ENCODE assay signal across 11 mouse cellular contexts in the genomic region with DNA sequence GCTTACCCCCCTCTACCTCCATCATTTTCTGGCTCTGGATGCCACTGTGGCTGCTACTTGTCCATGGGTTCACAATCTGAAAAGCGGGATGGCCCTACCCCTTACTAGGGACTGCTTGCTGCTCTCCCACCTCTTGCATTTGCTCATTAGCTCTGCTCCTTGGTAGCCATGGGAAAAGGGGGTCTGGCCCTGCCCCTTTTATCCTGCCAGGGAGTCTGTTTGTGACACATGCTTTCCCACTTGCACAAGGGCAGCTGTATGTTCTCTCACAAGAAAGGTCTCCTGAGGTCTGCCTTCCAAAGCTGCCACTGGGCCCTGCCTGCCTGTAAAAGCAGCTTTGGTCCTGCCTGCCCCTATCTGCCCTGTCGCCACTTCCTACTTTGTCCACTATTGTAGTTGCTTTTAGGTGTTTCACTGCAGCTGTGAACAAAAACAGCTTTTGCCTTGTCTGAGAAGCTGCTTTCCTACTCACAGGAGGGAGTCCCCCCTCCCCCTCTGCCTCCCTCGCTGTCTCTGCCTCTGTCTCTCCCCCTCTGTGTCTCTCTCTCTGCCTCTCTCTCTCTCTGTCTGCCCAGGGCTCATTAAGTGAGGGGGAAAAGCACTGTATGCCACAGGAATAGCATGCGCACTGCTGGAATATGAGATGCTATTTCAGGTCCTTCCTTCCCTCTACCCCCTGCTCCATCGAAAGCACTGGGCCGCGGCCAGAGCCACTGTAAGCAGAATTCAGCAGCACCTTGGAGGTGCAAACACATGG. TPM values are rescaled to one million over a fixed set of nuclear protein-coding genes. Genes with fewer than 3 reads are reported as not detected.
A peak's percentile ranks its signal among the peaks of the same experiment; 100 is the strongest.
DNase-seq lines count a peak whose midpoint lies in the region; ATAC-seq and TF ChIP-seq lines count a peak whose summit lies in the region.
"Had no signal": no experiment of that assay in that cellular context is flagged by ENCODE, and none has a peak within 500 bp of the region (broad histone marks: within the 10 kb centered on the region; RNA-seq: fewer than 3 reads in every experiment).

No protein-coding gene starts in this region.

- H3K36me3 ChIP-seq in ES-E14 (ENCODE audit: control insufficient read depth, insufficient read depth, low read length, poor library complexity, severe bottlenecking) = no peaks in the 10 kb centered on the region
- no peaks in the 10 kb centered on the region for H3K36me3 ChIP-seq in embryonic facial prominence, embryonic 11.5 days (replicated peaks; ENCODE audit: control insufficient read depth, insufficient read depth, low read depth, low read length)
- no peaks in the 10 kb centered on the region for H3K36me3 ChIP-seq in hindbrain, postnatal 0 days (ENCODE audit: insufficient read depth, low read length)
- no peaks in the 10 kb centered on the region for H3K36me3 ChIP-seq in midbrain, postnatal 0 days (ENCODE audit: insufficient read depth, low read length)
- H3K36me3 ChIP-seq: G1E had no signal

- H3K9me3 ChIP-seq in ES-E14 (ENCODE audit: control insufficient read depth, insufficient read depth, low read depth, low read length) = no peaks in the 10 kb centered on the region
- no peaks in the 10 kb centered on the region for H3K9me3 ChIP-seq in embryonic facial prominence, embryonic 11.5 days (replicated peaks; ENCODE audit: control insufficient read depth, low read length)
- no peaks in the 10 kb centered on the region for H3K9me3 ChIP-seq in hindbrain, postnatal 0 days (ENCODE audit: low read length)
- no peaks in the 10 kb centered on the region for H3K9me3 ChIP-seq in midbrain, postnatal 0 days (ENCODE audit: low read length)
- H3K9me3 ChIP-seq: G1E had no signal

- H3K4me1 ChIP-seq in ES-E14 (ENCODE audit: control insufficient read depth in 2 of 2, insufficient read depth in 2 of 2, low read length in 2 of 2, poor library complexity in 1 of 2) = peaks cover 3 to 9% of the 10 kb centered on the region in 2 experiments; a peak in 2 of 4 replicates
- no peaks in the 10 kb centered on the region for H3K4me1 ChIP-seq in embryonic facial prominence, embryonic 11.5 days (ENCODE audit: control insufficient read depth, insufficient read depth, low read length)
- no peaks in the 10 kb centered on the region for H3K4me1 ChIP-seq in hindbrain, postnatal 0 days (ENCODE audit: insufficient read depth, low read length)
- H3K4me1 ChIP-seq in midbrain, postnatal 0 days (ENCODE audit: insufficient read depth, low read length) = peaks cover 9% of the 10 kb centered on the region

- H3K27me3 ChIP-seq in embryonic facial prominence, embryonic 11.5 days (ENCODE audit: control insufficient read depth, insufficient read depth, low read length) = no peaks in the 10 kb centered on the region
- no peaks in the 10 kb centered on the region for H3K27me3 ChIP-seq in hindbrain, postnatal 0 days (ENCODE audit: insufficient read depth, low read length)
- H3K27me3 ChIP-seq in midbrain, postnatal 0 days (ENCODE audit: insufficient read depth, low read length) = no peaks in the 10 kb centered on the region

- no peak for TF ChIP-seq CTCF in hindbrain, postnatal 0 days (IDR thresholded peaks at IDR 0.05; ENCODE audit: low read depth)
- no peak for TF ChIP-seq CTCF in midbrain, postnatal 0 days (IDR thresholded peaks at IDR 0.05)

- WGBS in embryonic facial prominence, embryonic 11.5 days = 39% methylated on average over 7 of the region's 7 CpGs
- WGBS in hindbrain, postnatal 0 days = 24% methylated on average over 7 of the region's 7 CpGs
- WGBS in midbrain, postnatal 0 days = 29% methylated on average over 7 of the region's 7 CpGs

- H3K9ac ChIP-seq in ES-E14 (ENCODE audit: insufficient read depth, low read depth, low read length, poor library complexity, severe bottlenecking) = no peak overlapping the region
- H3K9ac ChIP-seq in embryonic facial prominence, embryonic 11.5 days (replicated peaks; ENCODE audit: low read length) = no peak overlapping the region
- H3K9ac ChIP-seq in hindbrain, postnatal 0 days (replicated peaks; ENCODE audit: low read length) = no peak overlapping the region
- H3K9ac ChIP-seq in midbrain, postnatal 0 days (replicated peaks; ENCODE audit: low read length, poor library complexity, severe bottlenecking) = no peak overlapping the region

- in situ Hi-C loops in ES-E14 (cut with MboI; ENCODE audit: low sequenced_read_pairs in 2 of 2, unreplicated experiment in 2 of 2) = no loop called here

- no peak overlapping the region; a peak in 1 of 4 replicates for H3K4me3 ChIP-seq in ES-E14 (ENCODE audit: insufficient read depth in 1 of 2, low read depth in 1 of 2, low read length in 2 of 2, poor library complexity in 1 of 2, severe bottlenecking in 1 of 2)
- no peak overlapping the region for H3K4me3 ChIP-seq in embryonic facial prominence, embryonic 11.5 days (ENCODE audit: low read depth, low read length)
- no peak overlapping the region for H3K4me3 ChIP-seq in hindbrain, postnatal 0 days (ENCODE audit: low read length)
- no peak overlapping the region for H3K4me3 ChIP-seq in midbrain, postnatal 0 days (ENCODE audit: low read depth, low read length)

- DNase-seq in ES-E14 (ENCODE audit: low read depth, low spot score) = peak; percentile 47
- DNase-seq in embryonic facial prominence, embryonic 11.5 days (ENCODE audit: low spot score) = peak; percentile 8
- DNase-seq in hindbrain, postnatal 0 days (ENCODE audit: low spot score) = peak; percentile 3
- peak; percentile 2 for DNase-seq in midbrain, postnatal 0 days (ENCODE audit: low spot score)
- DNase-seq in urinary bladder, postnatal 36 days (ENCODE audit: low spot score in 2 of 2) = no peak
- no peak for DNase-seq in gastrocnemius, postnatal 25 days
- no peak for DNase-seq in gastrocnemius, adult 8-10 months (ENCODE audit: low spot score in 2 of 2)
- DNase-seq in cerebellum, adult 8-10 months = no peak
- DNase-seq: kidney, adult 9 months; lung, adult 2 months had no signal

- peak overlapping the region; percentile 78; the same call in 1 of the 2 replicates for H3K27ac ChIP-seq in ES-E14 (ENCODE audit: insufficient read depth, low read depth, low read length, poor library complexity, severe bottlenecking)
- H3K27ac ChIP-seq in embryonic facial prominence, embryonic 11.5 days (replicated peaks; ENCODE audit: low read depth, low read length) = no peak overlapping the region
- H3K27ac ChIP-seq in hindbrain, postnatal 0 days = no peak overlapping the region
- peak overlapping the region; percentile 38; the same call in 1 of the 2 replicates for H3K27ac ChIP-seq in midbrain, postnatal 0 days (ENCODE audit: low read depth, low read length)

- H3K4me2 ChIP-seq in embryonic facial prominence, embryonic 11.5 days (ENCODE audit: low read depth, low read length) = no peak overlapping the region
- H3K4me2 ChIP-seq in hindbrain, postnatal 0 days (ENCODE audit: low read depth, low read length) = no peak overlapping the region
- no peak overlapping the region for H3K4me2 ChIP-seq in midbrain, postnatal 0 days (ENCODE audit: low read depth, low read length, poor library complexity, severe bottlenecking)

- ATAC-seq in embryonic facial prominence, embryonic 11.5 days (replicated peaks; ENCODE audit: insufficient number of reproducible peaks, low FRiP score, low TSS enrichment, low read depth) = peak; percentile 72; the same call in 1 of the 2 replicates
- peak; percentile 43; the same call in 1 of the 2 replicates for ATAC-seq in hindbrain, postnatal 0 days
- peak; percentile 51; the same call in 1 of the 2 replicates for ATAC-seq in midbrain, postnatal 0 days (ENCODE audit: low FRiP score)

TF ChIP-seq in ES-E14, 5 proteins besides CTCF, POLR2A, EP300 and RAD21 (continues in another document):
- TF ChIP-seq ZNF384 (IDR thresholded peaks at IDR 0.05; ENCODE audit: low read depth, low read length) (no peak), HCFC1 (IDR thresholded peaks at IDR 0.05; ENCODE audit: borderline replicate concordance, insufficient read depth, low read length) (no peak), CHD2 (IDR thresholded peaks at IDR 0.05; ENCODE audit: low read depth, low read length) (no peak)

RNA-seq across cellular contexts. Expression of a gene that starts 5.6 kb away (rescaled TPM):
- total RNA-seq in ES-E14 (2012; rRNA removed) = 0.22 TPM in 1 of 2 replicates, not detected in the other
- not detected in 2 replicates for polyA plus RNA-seq in embryonic facial prominence, embryonic 11.5 days (2014; fragmentation: Nextera tagmentation; extraction: Ambion mirVana)
- 0.58 TPM in 1 of 2 replicates, not detected in the other for total RNA-seq in hindbrain, postnatal 0 days (2014; rRNA removed)
- polyA plus RNA-seq in hindbrain, postnatal 0 days (2015; fragmentation: Nextera tagmentation; extraction: Ambion mirVana) = not detected in 2 replicates
- total RNA-seq in midbrain, postnatal 0 days (2014; rRNA removed) = not detected in 2 replicates
- polyA plus RNA-seq in midbrain, postnatal 0 days (2015; fragmentation: Nextera tagmentation; extraction: Ambion mirVana) = 0.11 TPM in 1 of 2 replicates, not detected in the other
- total RNA-seq in gastrocnemius, postnatal 25 days (2021) = not detected
- not detected for total RNA-seq in gastrocnemius, adult 8-10 months (2022)
- polyA plus RNA-seq: G1E; lung, adult 2 months had no signal

RNA-seq across cellular contexts. Expression of a gene that starts 21.2 kb away (rescaled TPM):
- total RNA-seq in ES-E14 (2012; rRNA removed) = not detected in 2 replicates
- polyA plus RNA-seq in embryonic facial prominence, embryonic 11.5 days (2014; fragmentation: Nextera tagmentation; extraction: Ambion mirVana) = not detected in 2 replicates
- not detected in 2 replicates for total RNA-seq in hindbrain, postnatal 0 days (2014; rRNA removed)
- polyA plus RNA-seq in hindbrain, postnatal 0 days (2015; fragmentation: Nextera tagmentation; extraction: Ambion mirVana) = not detected in 2 replicates
- total RNA-seq in midbrain, postnatal 0 days (2014; rRNA removed) = not detected in 2 replicates
- 0.20 and 0.22 TPM in 2 replicates for polyA plus RNA-seq in midbrain, postnatal 0 days (2015; fragmentation: Nextera tagmentation; extraction: Ambion mirVana)
- not detected for total RNA-seq in gastrocnemius, postnatal 25 days (2021)
- not detected for total RNA-seq in gastrocnemius, adult 8-10 months (2022)
- total RNA-seq: G1E had no signal
- polyA plus RNA-seq: G1E; lung, adult 2 months had no signal

RNA-seq across cellular contexts. Expression of a gene that starts 34.4 kb away (rescaled TPM):
- total RNA-seq in ES-E14 (2012; rRNA removed) = not detected in 2 replicates
- polyA plus RNA-seq in embryonic facial prominence, embryonic 11.5 days (2014; fragmentation: Nextera tagmentation; extraction: Ambion mirVana) = not detected in 2 replicates
- not detected in 2 replicates for total RNA-seq in hindbrain, postnatal 0 days (2014; rRNA removed)
- polyA plus RNA-seq in hindbrain, postnatal 0 days (2015; fragmentation: Nextera tagmentation; extraction: Ambion mirVana) = not detected in 2 replicates
- not detected in 2 replicates for total RNA-seq in midbrain, postnatal 0 days (2014; rRNA removed)
- polyA plus RNA-seq in midbrain, postnatal 0 days (2015; fragmentation: Nextera tagmentation; extraction: Ambion mirVana) = not detected in 2 replicates
- total RNA-seq in gastrocnemius, postnatal 25 days (2021) = not detected
- not detected for total RNA-seq in gastrocnemius, adult 8-10 months (2022)
- polyA plus RNA-seq: G1E; lung, adult 2 months had no signal

RNA-seq across cellular contexts. Expression of a gene that starts 52.3 kb away (rescaled TPM):
- total RNA-seq in ES-E14 (2012; rRNA removed) = not detected in 2 replicates
- polyA plus RNA-seq in embryonic facial prominence, embryonic 11.5 days (2014; fragmentation: Nextera tagmentation; extraction: Ambion mirVana) = not detected in 2 replicates
- total RNA-seq in hindbrain, postnatal 0 days (2014; rRNA removed) = not detected in 2 replicates
- polyA plus RNA-seq in hindbrain, postnatal 0 days (2015; fragmentation: Nextera tagmentation; extraction: Ambion mirVana) = not detected in 2 replicates
- not detected in 2 replicates for total RNA-seq in midbrain, postnatal 0 days (2014; rRNA removed)
- not detected in 2 replicates for polyA plus RNA-seq in midbrain, postnatal 0 days (2015; fragmentation: Nextera tagmentation; extraction: Ambion mirVana)
- total RNA-seq in gastrocnemius, postnatal 25 days (2021) = not detected
- not detected for total RNA-seq in gastrocnemius, adult 8-10 months (2022)
- polyA plus RNA-seq: G1E; lung, adult 2 months had no signal

Comparison
In these comparisons a context has a peak if more than half of its experiments do, and no peak if none do; other contexts are left out.
1. DNase-seq: peak in ES-E14 (single experiment), embryonic facial prominence, embryonic 11.5 days (single experiment), hindbrain, postnatal 0 days (single experiment) and midbrain, postnatal 0 days (single experiment); none in urinary bladder, postnatal 36 days (0 of 2), gastrocnemius, postnatal 25 days (single experiment), gastrocnemius, adult 8-10 months (0 of 2) and cerebellum, adult 8-10 months (single experiment).
2. H3K27ac ChIP-seq: peak in ES-E14 (single experiment) and midbrain, postnatal 0 days (single experiment); none in embryonic facial prominence, embryonic 11.5 days (single experiment) and hindbrain, postnatal 0 days (single experiment).
3. Peak in every context shown above with its lines, with median percentiles within 50 percentile points of each other: ATAC-seq.